Mouse (Mus musculus) left cerebral cortex, postnatal 36 days (tissue): ENCODE data around the gene Cenpf. TPM values are rescaled to one million over a fixed set of nuclear protein-coding genes. Genes with fewer than 3 reads are reported as not detected.

Experiments used
- total RNA-seq, 2 experiments: library from RNA; stranded (reverse); gene quantifications; 2 replicates each; pipeline ENCODE4 v1.2.3; 2021

Cenpf gene
- total RNA-seq, 2 experiments from 2014 or later, result 0.69 to 1.5 TPM

Other genes starting within 250 kb of the Cenpf start
- gene Ptpn14, start 40.2 kb upstream of the Cenpf start, total RNA-seq, result 10 to 100 TPM in 1 of 2 experiments, 1 to 10 TPM in 1; 8.0 to 16.9 TPM
- gene Smyd2, start 234.3 kb upstream of the Cenpf start, total RNA-seq, result 100 to 1,000 TPM in 1 of 2 experiments, 10 to 100 TPM in 1; 95.7 to 112 TPM